8 mouse cellular contexts compared by ENCODE assay signal in the genomic region with DNA sequence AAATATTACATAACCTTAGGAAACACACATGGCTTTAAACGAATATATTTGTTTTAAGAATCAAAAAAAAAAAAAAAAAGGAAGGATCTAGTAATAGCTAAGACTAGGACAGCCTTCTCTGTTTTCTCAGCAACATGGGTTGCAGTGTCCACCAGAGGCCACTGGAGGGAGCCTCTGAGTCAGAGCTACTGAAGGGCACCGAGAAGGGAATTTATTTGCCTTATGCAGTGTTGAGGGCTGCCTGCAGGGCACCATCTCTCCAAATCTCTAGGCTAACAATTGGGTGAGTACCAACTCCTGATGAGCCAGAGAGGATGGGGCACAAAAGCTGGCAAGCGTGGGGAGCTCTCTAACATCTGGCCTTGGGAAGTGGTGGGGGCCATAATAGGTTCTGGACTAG. TPM values are rescaled to one million over a fixed set of nuclear protein-coding genes. Genes with fewer than 3 reads are reported as not detected.
A peak's percentile ranks its signal among the peaks of the same experiment; 100 is the strongest.
DNase-seq lines count a peak whose midpoint lies in the region; ATAC-seq and TF ChIP-seq lines count a peak whose summit lies in the region.

No protein-coding gene starts in this region.

- H3K27ac ChIP-seq in kidney, adult 2 months (ENCODE audit: insufficient read depth, low read depth, low read length): no peak overlapping the region
- H3K27ac ChIP-seq in limb, embryonic 11.5 days (replicated peaks; ENCODE audit: low read depth, low read length): no peak overlapping the region

- TF ChIP-seq POLR2A in kidney, adult 2 months (IDR thresholded peaks at IDR 0.05; ENCODE audit: low read depth, low read length): no peak

- no peaks in the 10 kb centered on the region for H3K36me3 ChIP-seq in kidney, adult 2 months (ENCODE audit: control insufficient read depth, insufficient read depth, low read length)
- H3K36me3 ChIP-seq in limb, embryonic 11.5 days (ENCODE audit: control insufficient read depth, insufficient read depth, low read length): no peaks in the 10 kb centered on the region

- H3K4me2 ChIP-seq in limb, embryonic 11.5 days (ENCODE audit: low read depth, severe bottlenecking): no peak overlapping the region

- H3K4me1 ChIP-seq in kidney, adult 2 months (ENCODE audit: control insufficient read depth, insufficient read depth, low read length): no peaks in the 10 kb centered on the region
- H3K4me1 ChIP-seq in limb, embryonic 11.5 days (ENCODE audit: control insufficient read depth, insufficient read depth, low read length): no peaks in the 10 kb centered on the region

- H3K4me3 ChIP-seq in kidney, adult 2 months (ENCODE audit: insufficient read depth, low read depth, low read length): no peak overlapping the region
- no peak overlapping the region for H3K4me3 ChIP-seq in limb, embryonic 11.5 days (ENCODE audit: low read depth, low read length)

- no peak overlapping the region for H3K9ac ChIP-seq in limb, embryonic 11.5 days (ENCODE audit: low read length)

- WGBS in kidney, adult 2 months: 24% methylated on average over 3 of the region's 3 CpGs
- WGBS in limb, embryonic 11.5 days: 19% methylated on average over 3 of the region's 3 CpGs

- TF ChIP-seq CTCF in kidney, adult 2 months (conservative IDR thresholded peaks at IDR 0.05; ENCODE audit: insufficient read depth, insufficient read length, low read depth, low read length): peak; percentile 75

- no peaks in the 10 kb centered on the region for H3K27me3 ChIP-seq in kidney, adult 2 months (replicated peaks; ENCODE audit: control insufficient read depth, insufficient read depth, low read length)
- no peaks in the 10 kb centered on the region for H3K27me3 ChIP-seq in limb, embryonic 11.5 days (ENCODE audit: control insufficient read depth, insufficient read depth, low read length)

- peak; percentile 70 for DNase-seq in A20 (ENCODE audit: low read depth, low spot score)
- DNase-seq in adrenal gland, postnatal 10 days: peak; percentile 88
- peak; percentile 71 for DNase-seq in embryo, embryonic 9.5 days (ENCODE audit: extremely low spot score)
- DNase-seq in heart, adult 11 months: peak; percentile 90
- peak; percentile 67 for DNase-seq in kidney, adult 2 months
- peak; percentile 83 for DNase-seq in limb, embryonic 11.5 days (ENCODE audit: low spot score)
- DNase-seq in monocyte, adult 2 months (ENCODE audit: low read depth in 1 of 2, low spot score in 2 of 2): peak; percentile 57 to 78
- peak; percentile 44 to 79 for DNase-seq in spleen, postnatal 10 days (ENCODE audit: low spot score in 2 of 2)

- ATAC-seq in limb, embryonic 11.5 days (ENCODE audit: insufficient number of reproducible peaks, low FRiP score, low TSS enrichment, low read depth): no peak

- H3K9me3 ChIP-seq in limb, embryonic 11.5 days (ENCODE audit: control insufficient read depth, low read length): no peaks in the 10 kb centered on the region

RNA-seq across cellular contexts. Expression of gene Pole4, which starts 9.1 kb away (rescaled TPM):
- total RNA-seq in adrenal gland, postnatal 10 days (2021): 10 to 100 TPM; 37.9 to 41.8 TPM
- 14.0 and 14.6 TPM in 2 replicates for polyA plus RNA-seq in kidney, adult 2 months (2012; rRNA removed)
- 99.5 and 105 TPM in 2 replicates for polyA plus RNA-seq in limb, embryonic 11.5 days (2014; fragmentation: Nextera tagmentation; extraction: Ambion mirVana)
